Comparison of ENCODE assay signal across 25 mouse cellular contexts in the genomic region with DNA sequence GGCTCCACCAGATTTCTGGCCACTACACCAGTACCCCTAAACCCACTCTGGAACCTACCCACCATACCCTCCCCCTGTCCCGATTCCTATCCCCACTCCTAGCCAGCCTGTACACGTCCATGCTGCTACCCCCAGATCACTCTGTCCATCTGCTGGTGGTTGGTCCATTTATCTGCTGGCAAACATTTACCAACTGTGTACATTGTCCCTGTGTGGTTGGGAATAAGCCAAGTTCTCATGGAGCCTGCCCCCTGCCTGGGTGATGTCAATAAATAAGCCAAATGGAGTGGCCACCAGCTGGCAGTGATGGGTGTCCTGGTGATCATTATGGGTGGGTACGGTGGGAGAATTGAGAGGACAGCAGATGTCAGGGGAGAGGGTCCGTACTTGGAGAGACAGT. TPM values are rescaled to one million over a fixed set of nuclear protein-coding genes. Genes with fewer than 3 reads are reported as not detected.
DNase-seq lines count a peak whose midpoint lies in the region; ATAC-seq and TF ChIP-seq lines count a peak whose summit lies in the region.
"Had no signal": no experiment of that assay in that cellular context is flagged by ENCODE, and none has a peak within 500 bp of the region (broad histone marks: within the 10 kb centered on the region; RNA-seq: fewer than 3 reads in every experiment).

No protein-coding gene starts in this region.

- DNase-seq in kidney, adult 11 months, result peak; percentile 61
- DNase-seq in kidney, postnatal 14 days, result peak; percentile 72
- DNase-seq in lung, adult 2 months, result peak; percentile 13
- DNase-seq in lung, postnatal 10 days, result no peak
- no peak for DNase-seq in gastrocnemius, postnatal 25 days
- no peak for DNase-seq in adrenal gland, postnatal 25 days
- DNase-seq: adrenal gland, adult 8-10 months; B cell, adult 2 months; cerebellum, adult 11 months; cerebellum, adult 8-10 months; cerebellum, postnatal 14 days; embryo, embryonic 11 days; heart, adult 18-20 months; heart, postnatal 10 days; heart, postnatal 4 days had no signal

- H3K9me3 ChIP-seq in kidney, embryonic 16.5 days (ENCODE audit: low read length), result no peaks in the 10 kb centered on the region
- H3K9me3 ChIP-seq in kidney, embryonic 14.5 days (ENCODE audit: control insufficient read depth, low read length), result no peaks in the 10 kb centered on the region
- H3K9me3 ChIP-seq: embryonic facial prominence, embryonic 15.5 days; forebrain, embryonic 10.5 days; G1E; heart, embryonic 10.5 days had no signal

- no peak overlapping the region for H3K4me3 ChIP-seq in kidney, embryonic 16.5 days (ENCODE audit: low read length)
- H3K4me3 ChIP-seq in kidney, embryonic 14.5 days (ENCODE audit: low read length), result no peak overlapping the region
- no peak overlapping the region for H3K4me3 ChIP-seq in lung, adult 2 months (replicated peaks; ENCODE audit: extremely low read depth, low read depth, low read length)
- H3K4me3 ChIP-seq: embryonic facial prominence, embryonic 15.5 days; erythroblast, embryonic 14.5 days; forebrain, embryonic 10.5 days; heart, embryonic 10.5 days had no signal

- no peak; the same call in 1 of the 2 replicates for ATAC-seq in kidney, embryonic 16.5 days (ENCODE audit: low FRiP score, low TSS enrichment)
- no peak for ATAC-seq in kidney, embryonic 14.5 days (ENCODE audit: low FRiP score, low TSS enrichment)
- ATAC-seq: CD4-positive, CD25-positive, alpha-beta regulatory T cell, adult 4 months; forebrain, embryonic 14.5 days had no signal

- TF ChIP-seq CTCF in lung, adult 2 months (IDR thresholded peaks at IDR 0.05; ENCODE audit: insufficient read depth, low read length), result no peak

- 81% methylated on average over 4 of the region's 4 CpGs for WGBS in kidney, embryonic 16.5 days
- WGBS in kidney, embryonic 14.5 days, result 69% methylated on average over 4 of the region's 4 CpGs
- 70% methylated on average over 4 of the region's 4 CpGs for WGBS in lung, adult 2 months

- no peaks in the 10 kb centered on the region for H3K27me3 ChIP-seq in kidney, embryonic 16.5 days (ENCODE audit: insufficient read depth, low read length)
- no peaks in the 10 kb centered on the region for H3K27me3 ChIP-seq in kidney, embryonic 14.5 days (ENCODE audit: control insufficient read depth, insufficient read depth, low read length)
- H3K27me3 ChIP-seq: embryonic facial prominence, embryonic 15.5 days had no signal

- no peaks in the 10 kb centered on the region for H3K36me3 ChIP-seq in kidney, embryonic 16.5 days (ENCODE audit: insufficient read depth, low read length)
- H3K36me3 ChIP-seq in kidney, embryonic 14.5 days (ENCODE audit: control insufficient read depth, insufficient read depth, low read length), result no peaks in the 10 kb centered on the region
- H3K36me3 ChIP-seq: embryonic facial prominence, embryonic 15.5 days; forebrain, embryonic 10.5 days; G1E; heart, embryonic 10.5 days had no signal

- no peak overlapping the region for H3K27ac ChIP-seq in kidney, embryonic 16.5 days (ENCODE audit: low read length)
- no peak overlapping the region for H3K27ac ChIP-seq in kidney, embryonic 14.5 days (ENCODE audit: low read depth, low read length)
- H3K27ac ChIP-seq: embryonic facial prominence, embryonic 15.5 days; heart, embryonic 10.5 days had no signal

- H3K9ac ChIP-seq in kidney, embryonic 16.5 days (replicated peaks; ENCODE audit: low read length), result no peak overlapping the region
- H3K9ac ChIP-seq in kidney, embryonic 14.5 days (ENCODE audit: low read depth, low read length), result no peak overlapping the region
- H3K9ac ChIP-seq: embryonic facial prominence, embryonic 15.5 days had no signal

- H3K4me1 ChIP-seq in kidney, embryonic 16.5 days (ENCODE audit: insufficient read depth, low read length), result peaks cover 20% of the 10 kb centered on the region
- H3K4me1 ChIP-seq in kidney, embryonic 14.5 days (ENCODE audit: control insufficient read depth, insufficient read depth, low read length), result peaks cover 19% of the 10 kb centered on the region
- peaks cover 17% of the 10 kb centered on the region for H3K4me1 ChIP-seq in lung, adult 2 months (ENCODE audit: control insufficient read depth, insufficient read depth, low read length)

- H3K4me2 ChIP-seq in kidney, embryonic 16.5 days (replicated peaks; ENCODE audit: low read depth, low read length), result no peak overlapping the region
- no peak overlapping the region for H3K4me2 ChIP-seq in kidney, embryonic 14.5 days (replicated peaks; ENCODE audit: low read depth, low read length)
- H3K4me2 ChIP-seq: embryonic facial prominence, embryonic 15.5 days had no signal

- TF ChIP-seq POLR2A in lung, adult 2 months (IDR thresholded peaks at IDR 0.05; ENCODE audit: borderline replicate concordance, extremely low read depth, low read depth, low read length), result no peak

RNA-seq across cellular contexts. Expression of a gene that starts 28.9 kb away (rescaled TPM):
- 48.5 and 50.8 TPM in 2 replicates for polyA plus RNA-seq in kidney, embryonic 16.5 days (2015; fragmentation: Nextera tagmentation; extraction: Ambion mirVana)
- 32.3 and 37.7 TPM in 2 replicates for polyA plus RNA-seq in kidney, embryonic 14.5 days (2014; fragmentation: Nextera tagmentation; extraction: Ambion mirVana)
- 41.5 and 46.1 TPM in 2 replicates for polyA plus RNA-seq in lung, adult 2 months (2012; rRNA removed)
- 1 to 10 TPM; 8.0 to 8.2 TPM for total RNA-seq in gastrocnemius, postnatal 25 days (2021)
- total RNA-seq in adrenal gland, postnatal 25 days (2021), result 27.7 and 29.5 TPM in 2 replicates

RNA-seq across cellular contexts. Expression of a gene that starts 29.2 kb away (rescaled TPM):
- polyA plus RNA-seq in kidney, embryonic 16.5 days (2015; fragmentation: Nextera tagmentation; extraction: Ambion mirVana), result 186 and 192 TPM in 2 replicates
- polyA plus RNA-seq in kidney, embryonic 14.5 days (2014; fragmentation: Nextera tagmentation; extraction: Ambion mirVana), result 175 and 205 TPM in 2 replicates
- 3.1 and 5.3 TPM in 2 replicates for polyA plus RNA-seq in lung, adult 2 months (2012; rRNA removed)
- total RNA-seq in gastrocnemius, postnatal 25 days (2021), result 1 to 10 TPM; 1.7 to 2.5 TPM
- total RNA-seq in adrenal gland, postnatal 25 days (2021), result 14.2 and 14.4 TPM in 2 replicates

RNA-seq across cellular contexts. Expression of a gene that starts 34.3 kb away (rescaled TPM):
- 19.1 and 21.9 TPM in 2 replicates for polyA plus RNA-seq in kidney, embryonic 16.5 days (2015; fragmentation: Nextera tagmentation; extraction: Ambion mirVana)
- 9.6 and 13.8 TPM in 2 replicates for polyA plus RNA-seq in kidney, embryonic 14.5 days (2014; fragmentation: Nextera tagmentation; extraction: Ambion mirVana)
- 237 and 258 TPM in 2 replicates for polyA plus RNA-seq in lung, adult 2 months (2012; rRNA removed)
- 1 to 10 TPM; 2.1 to 3.8 TPM for total RNA-seq in gastrocnemius, postnatal 25 days (2021)
- total RNA-seq in adrenal gland, postnatal 25 days (2021), result 2.0 and 3.2 TPM in 2 replicates
- polyA plus RNA-seq: CD4-positive, CD25-positive, alpha-beta regulatory T cell, adult 4 months; erythroblast, embryonic 14.5 days had no signal

RNA-seq across cellular contexts. Expression of a gene that starts 34.8 kb away (rescaled TPM):
- 227 and 228 TPM in 2 replicates for polyA plus RNA-seq in kidney, embryonic 16.5 days (2015; fragmentation: Nextera tagmentation; extraction: Ambion mirVana)
- polyA plus RNA-seq in kidney, embryonic 14.5 days (2014; fragmentation: Nextera tagmentation; extraction: Ambion mirVana), result 261 TPM in 2 replicates
- polyA plus RNA-seq in lung, adult 2 months (2012; rRNA removed), result 20.4 and 21.3 TPM in 2 replicates
- 1 to 10 TPM; 7.3 to 8.2 TPM for total RNA-seq in gastrocnemius, postnatal 25 days (2021)
- 48.6 and 54.7 TPM in 2 replicates for total RNA-seq in adrenal gland, postnatal 25 days (2021)

RNA-seq across cellular contexts. Expression of a gene that starts 57.4 kb away (rescaled TPM):
- polyA plus RNA-seq in kidney, embryonic 16.5 days (2015; fragmentation: Nextera tagmentation; extraction: Ambion mirVana), result 0.29 and 0.58 TPM in 2 replicates
- 0.57 and 1.0 TPM in 2 replicates for polyA plus RNA-seq in kidney, embryonic 14.5 days (2014; fragmentation: Nextera tagmentation; extraction: Ambion mirVana)
- polyA plus RNA-seq in lung, adult 2 months (2012; rRNA removed), result 0.52 and 0.73 TPM in 2 replicates
- under 1 TPM; 0.51 to 0.88 TPM for total RNA-seq in gastrocnemius, postnatal 25 days (2021)
- total RNA-seq in adrenal gland, postnatal 25 days (2021), result 0.64 TPM in 1 of 2 replicates, not detected in the other
- total RNA-seq: common myeloid progenitor, adult 5-6 weeks had no signal
- polyA plus RNA-seq: erythroblast, embryonic 14.5 days; G1E had no signal

Comparison
In these comparisons a context has a peak if more than half of its experiments do, and no peak if none do; other contexts are left out.
1. DNase-seq: peak in kidney, adult 11 months (single experiment), kidney, postnatal 14 days (single experiment) and lung, adult 2 months (single experiment); none in lung, postnatal 10 days (single experiment), gastrocnemius, postnatal 25 days (single experiment) and adrenal gland, postnatal 25 days (single experiment).
2. RNA of a gene that starts 29.2 kb away (polyA plus RNA-seq): 175 to 205 TPM in kidney, embryonic 14.5 days and 186 to 192 TPM in kidney, embryonic 16.5 days; 3.1 to 5.3 TPM in lung, adult 2 months; every median in the first group is over 10 times any median in the second.
3. RNA of a gene that starts 34.3 kb away (polyA plus RNA-seq): 237 to 258 TPM in lung, adult 2 months; 19.1 to 21.9 TPM in kidney, embryonic 16.5 days and 9.6 to 13.8 TPM in kidney, embryonic 14.5 days; every median in the first group is over 10 times any median in the second.